Mouse (Mus musculus) left cerebral cortex, postnatal 36 days (tissue): Measurements from ENCODE around the gene Csnk2a1. TPM values are rescaled to one million over a fixed set of nuclear protein-coding genes. Genes with fewer than 3 reads are reported as not detected.
"Not testable (repeated sequence)": the region's sequence is repeated elsewhere in the genome, so short reads cannot be mapped to it uniquely, and the experiment has no call there.

ENCODE experiments used
- DNase-seq, 2 experiments: peaks; one replicate each; pipeline ENCODE4 v3.0.0; 2021 to 2022; ENCODE audit warnings: low spot score in 2 of 2, mixed read lengths in 1 of 2
- intact Hi-C: fragments of 180-260 bp; cut with DNase I; formaldehyde crosslinking; loops from one replicate; pipeline ENCODE4 v1.15.1; 2025
- total RNA-seq, 2 experiments: library from RNA; stranded (reverse); gene quantifications; 2 replicates each; pipeline ENCODE4 v1.2.3; 2021

Gene Csnk2a1
- total RNA-seq: 100 to 1,000 TPM in 1 of 2 experiments, 10 to 100 TPM in 1; 96.2 to 111 TPM

DNA sequence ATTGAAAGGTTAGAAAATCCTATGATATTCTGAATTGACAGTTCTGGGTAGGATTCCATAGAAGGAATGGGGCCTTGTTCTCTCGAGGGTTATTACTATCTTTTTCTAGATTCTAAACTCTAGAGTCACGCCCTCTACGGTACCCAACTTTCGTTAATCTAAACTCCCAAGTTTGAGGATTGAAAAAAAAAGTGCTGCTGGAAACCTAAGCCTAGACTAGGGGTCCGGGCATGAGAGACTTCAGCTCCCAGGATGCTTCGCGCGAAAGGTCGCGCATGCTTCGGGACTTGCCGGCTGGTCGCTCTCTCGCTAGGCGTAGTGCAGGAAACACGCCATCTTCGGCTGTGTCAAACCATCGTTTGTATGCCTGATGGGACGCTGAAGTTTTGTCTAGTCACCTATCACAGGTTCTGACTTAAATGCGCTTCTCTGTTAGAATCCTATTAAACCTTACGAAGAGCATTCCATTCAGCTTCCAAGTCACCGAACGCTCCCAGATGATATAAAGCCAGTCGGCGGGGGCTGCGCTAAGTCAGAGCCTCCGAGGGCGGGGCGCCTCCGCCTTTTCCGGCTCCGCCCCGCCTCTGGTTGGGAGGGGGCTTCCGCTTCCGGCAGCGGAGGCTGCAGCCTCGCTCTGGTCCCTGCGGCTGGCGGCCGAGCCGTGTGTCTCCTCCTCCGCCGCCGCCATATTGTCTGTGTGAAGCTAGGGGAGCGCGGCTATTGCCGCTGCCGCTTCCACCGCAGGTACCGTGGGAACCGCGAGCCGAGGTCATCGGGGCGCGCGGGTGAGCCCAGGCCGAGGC is at the start of gene Csnk2a1:
Gene Csnk2a1 (plus strand): TSS at position 592 of the 803 bp plus-strand sequence.
- intact Hi-C loops: no loop called here
- DNase-seq: peak; percentile 94

DNA sequence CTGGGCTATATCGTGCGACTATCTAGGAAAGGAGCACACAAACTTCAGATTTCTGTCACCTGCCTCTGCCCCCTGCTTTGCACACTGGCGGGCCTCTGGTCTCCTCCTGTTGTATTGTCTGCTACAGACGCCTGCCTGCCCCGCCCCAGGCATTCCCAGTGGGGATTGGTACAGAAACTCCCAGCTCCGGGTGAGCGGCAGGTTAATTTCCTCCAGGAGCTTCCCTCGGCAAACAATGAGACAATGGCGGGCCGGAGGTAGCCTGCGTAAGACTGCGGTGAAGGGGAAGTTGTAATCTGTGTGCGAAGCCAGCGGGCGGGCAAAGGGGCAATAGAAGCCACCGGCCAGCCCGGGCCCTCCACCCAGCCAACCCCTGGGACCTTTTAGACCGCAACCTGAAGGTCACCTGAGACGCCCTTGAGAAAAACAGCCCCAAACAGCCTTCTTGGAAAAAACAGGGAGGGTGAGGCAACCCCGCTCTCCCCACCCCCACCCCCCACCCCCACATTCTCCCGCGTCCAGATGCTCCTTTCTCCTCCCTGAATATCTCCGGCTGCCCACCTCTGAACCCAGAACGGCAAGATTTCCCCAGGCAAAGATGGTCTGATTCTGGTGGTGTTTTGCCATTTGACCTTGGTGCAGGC is 49.4 kb upstream of the Csnk2a1 start:
- intact Hi-C loops: no loop called here
- no peak for DNase-seq

DNA sequence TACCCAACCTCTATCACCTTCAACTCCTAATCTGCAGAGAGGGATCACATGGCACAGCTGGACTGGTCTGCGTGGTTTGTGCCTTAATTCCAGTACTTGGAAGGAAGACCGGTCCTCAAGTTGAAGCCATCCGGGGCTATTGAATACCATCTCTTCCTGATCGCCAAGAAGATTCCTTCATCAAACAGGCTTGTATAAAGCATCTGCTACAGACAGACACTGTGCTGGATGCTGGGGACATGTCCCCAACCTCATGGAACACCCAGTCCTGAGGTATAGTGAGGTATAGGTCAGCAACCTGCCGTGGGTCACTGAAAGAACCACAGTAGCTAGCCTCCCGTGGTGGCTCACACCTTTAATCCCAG is 48.9 kb upstream of the Csnk2a1 start:
- intact Hi-C loops: no loop called here
- no peak for DNase-seq

DNA sequence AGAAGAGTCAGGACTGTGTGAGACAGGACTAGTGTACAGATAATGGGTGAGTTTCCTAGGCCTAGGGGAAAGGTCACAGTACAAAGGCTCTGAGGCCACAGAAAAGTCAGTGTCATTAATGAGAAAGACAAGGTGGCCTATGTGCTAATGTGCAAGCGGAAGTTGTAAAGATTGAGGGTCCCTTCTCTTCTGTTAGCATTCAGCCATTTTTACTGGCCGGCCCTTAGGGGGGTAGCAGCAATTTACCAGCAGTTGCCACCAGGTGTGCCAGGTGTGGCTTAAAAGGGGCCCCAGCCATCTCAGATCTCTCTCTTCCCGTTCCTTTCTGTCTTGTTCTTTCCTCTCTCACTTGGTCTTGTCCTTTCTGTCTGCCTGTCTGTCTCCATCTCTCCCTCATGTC is 48.3 kb upstream of the Csnk2a1 start:
- intact Hi-C loops: no loop called here
- no peak for DNase-seq

DNA sequence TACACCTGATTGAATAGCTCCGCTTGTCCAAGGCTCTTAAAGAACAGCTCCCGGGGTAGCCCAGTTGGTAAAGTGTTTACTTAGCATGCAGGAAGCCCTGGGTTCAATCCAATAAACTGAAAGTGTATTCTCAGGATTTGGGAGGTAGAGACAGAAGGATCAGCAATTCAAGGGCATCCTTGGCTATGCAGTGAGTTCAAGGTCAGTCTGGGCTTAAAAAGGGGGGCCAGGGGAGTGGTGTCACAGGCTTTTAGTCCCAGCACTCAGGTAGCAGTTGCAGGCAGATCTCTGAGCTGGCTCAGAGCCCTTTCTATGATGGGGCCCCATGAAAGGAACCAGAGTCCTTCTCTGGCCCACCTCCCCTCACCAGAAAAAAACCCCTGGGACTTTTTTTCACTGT is 47.3 kb upstream of the Csnk2a1 start:
- intact Hi-C loops: no loop called here
- DNase-seq: no peak

DNA sequence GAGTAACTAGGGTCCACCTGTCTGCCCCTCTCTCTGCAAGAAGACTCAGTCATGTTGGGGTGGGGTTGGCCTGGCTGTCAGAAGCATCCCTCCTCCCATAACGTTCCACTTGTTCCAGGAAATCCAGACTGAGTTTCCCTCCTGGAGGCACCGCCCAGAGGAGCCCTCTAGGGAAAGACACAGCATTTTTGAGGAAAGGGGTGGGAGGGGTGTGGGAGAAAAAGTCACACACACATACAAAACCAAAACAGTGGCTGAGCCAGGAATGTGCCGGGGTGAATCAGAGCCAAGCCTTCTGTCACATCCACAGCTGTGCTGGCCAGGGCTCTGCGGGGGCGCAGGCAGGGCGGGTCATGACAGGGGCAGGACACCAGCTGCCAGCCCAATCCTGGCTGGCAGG is 46.3 kb upstream of the Csnk2a1 start:
- intact Hi-C loops: no loop called here
- peak in 1 of 2 experiments; percentile 9 for DNase-seq

DNA sequence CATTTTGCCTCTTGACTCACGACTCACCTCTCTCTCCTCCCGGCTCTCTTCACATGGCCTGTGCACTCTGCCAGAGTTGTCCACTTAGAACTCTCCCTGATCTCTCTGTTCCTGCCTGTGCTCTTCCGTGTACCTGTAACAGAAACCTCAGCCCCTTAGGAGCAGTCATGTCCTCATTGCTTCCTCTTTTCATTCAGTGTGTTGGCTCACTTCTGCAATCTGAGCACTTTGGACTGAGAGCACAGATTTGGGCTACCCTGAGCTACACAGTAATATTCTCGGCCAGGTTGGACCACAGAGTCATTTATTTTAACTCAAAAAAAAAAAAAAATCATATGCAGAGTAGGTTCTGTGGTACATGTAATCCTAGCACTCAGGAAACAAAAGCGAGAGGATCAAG is 39.5 kb upstream of the Csnk2a1 start:
- intact Hi-C loops: no loop called here
- no peak for DNase-seq

DNA sequence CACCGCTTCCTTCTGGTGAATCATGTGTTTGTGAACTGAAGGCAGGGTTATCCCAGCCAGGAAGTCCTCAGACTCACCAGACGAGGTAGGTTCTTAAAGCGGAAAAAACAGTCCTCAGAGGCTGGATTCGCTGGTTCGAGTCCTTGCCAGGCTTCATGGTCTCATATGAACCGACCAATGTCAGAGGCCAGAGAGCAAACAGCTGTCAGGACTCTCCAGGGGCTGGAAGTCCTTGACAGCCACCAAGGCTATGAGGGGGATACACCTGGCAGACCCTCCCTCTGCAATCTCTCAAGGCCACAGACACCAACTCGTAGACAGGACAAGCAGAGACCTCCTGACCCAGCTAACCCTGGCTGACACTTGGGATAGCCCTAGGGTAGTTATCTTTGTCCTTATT is 37.4 kb upstream of the Csnk2a1 start:
- no peak for DNase-seq
- intact Hi-C loops: no loop called here

DNA sequence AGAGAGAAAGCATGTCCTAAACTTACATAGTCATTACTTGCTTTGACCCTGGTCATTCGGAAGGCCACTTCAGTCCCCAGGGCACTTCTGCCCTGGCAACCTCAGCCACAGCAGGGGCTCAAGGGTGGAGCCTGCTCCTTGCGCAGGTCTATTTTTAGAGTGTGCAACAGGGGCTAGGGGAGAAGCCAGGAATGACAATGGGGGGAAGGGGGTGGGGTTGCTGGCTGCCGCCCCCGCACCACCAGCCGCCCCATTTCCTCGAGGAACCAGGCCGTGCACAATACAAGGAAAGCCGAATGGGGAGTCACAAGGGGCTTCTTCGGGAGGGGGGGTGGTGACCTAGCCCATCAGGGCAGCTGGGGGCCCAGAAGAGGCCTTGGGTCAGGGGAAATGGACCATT is 37.0 kb upstream of the Csnk2a1 start:
- DNase-seq: no peak
- intact Hi-C loops: no loop called here

DNA sequence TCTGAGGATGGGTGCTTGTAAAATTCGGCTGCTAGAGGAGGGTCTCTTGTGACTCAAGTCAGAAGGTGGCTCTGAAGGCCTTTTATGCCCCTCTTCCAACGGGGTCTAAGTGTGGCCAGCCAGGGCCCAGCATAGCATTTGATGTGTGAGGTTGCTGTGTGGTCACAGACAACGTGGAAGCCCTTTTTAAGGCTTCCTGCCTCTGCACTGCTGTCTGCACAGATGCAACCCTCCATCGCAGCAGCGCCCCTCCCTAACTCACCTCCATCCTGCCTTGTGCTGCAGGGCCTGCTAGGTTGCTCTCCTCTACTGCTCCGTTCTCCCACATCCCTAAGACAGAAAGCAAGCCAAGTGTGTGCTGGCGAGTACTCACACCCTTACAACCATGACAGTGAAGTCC is 36.5 kb upstream of the Csnk2a1 start:
- no peak for DNase-seq
- intact Hi-C loops: no loop called here

DNA sequence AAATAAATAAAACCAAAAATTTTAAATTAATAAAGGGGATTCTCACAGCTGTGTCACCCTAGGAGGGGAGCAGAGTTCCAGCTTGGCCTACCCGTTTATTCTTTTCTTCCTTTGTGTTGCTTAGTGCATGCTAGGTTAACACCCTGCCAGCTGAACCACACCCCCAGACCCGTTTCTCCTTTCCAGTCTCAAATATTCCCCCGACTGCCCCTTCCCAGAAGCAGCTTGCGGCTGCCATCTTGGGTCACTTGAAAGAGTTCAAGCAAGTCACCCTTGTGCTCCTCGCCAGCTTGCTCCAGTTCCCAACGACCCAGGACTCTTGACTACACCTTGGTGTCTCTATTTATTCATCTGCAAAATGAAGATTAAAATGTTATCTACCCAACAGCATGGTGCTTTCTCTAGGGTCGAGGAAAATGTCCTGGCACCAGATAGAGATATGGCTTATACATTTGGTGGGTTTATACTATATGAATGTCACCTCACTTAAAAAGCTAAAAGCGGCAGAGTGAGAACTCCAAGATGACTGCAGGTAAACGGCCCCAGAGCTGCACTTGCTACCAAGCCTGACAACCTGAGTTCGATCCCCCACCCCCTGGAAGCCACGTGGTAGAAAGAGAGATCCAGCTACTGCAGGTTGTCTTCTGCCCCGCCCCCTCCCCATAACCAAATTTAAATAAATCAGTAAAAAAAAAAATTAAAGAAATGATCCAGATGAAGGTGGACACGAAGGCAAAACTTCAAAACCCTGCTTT is 33.9 kb upstream of the Csnk2a1 start:
- intact Hi-C loops: no loop called here

DNA sequence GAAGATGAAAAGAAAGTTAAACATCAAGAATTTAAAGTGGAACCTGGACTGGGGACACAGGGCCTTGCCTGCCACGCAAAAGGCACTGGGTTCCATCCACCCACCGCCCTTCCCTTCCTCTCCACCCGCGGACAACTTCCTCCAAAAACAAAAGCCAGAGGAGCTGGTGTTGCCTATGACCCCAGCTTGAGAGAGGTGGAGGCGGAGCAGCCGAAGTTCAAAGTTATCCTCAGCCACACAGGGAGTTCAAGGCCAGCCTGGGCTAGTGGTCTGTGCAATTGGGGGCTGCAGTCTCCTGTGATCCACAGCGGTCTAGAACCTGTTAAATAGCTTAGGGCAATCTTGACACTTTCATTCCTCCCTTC is 33.3 kb upstream of the Csnk2a1 start:
- no peak for DNase-seq
- intact Hi-C loops: no loop called here

More for the DNA sequence above, 33.9 kb upstream of the Csnk2a1 start:
- no peak for DNase-seq

DNA sequence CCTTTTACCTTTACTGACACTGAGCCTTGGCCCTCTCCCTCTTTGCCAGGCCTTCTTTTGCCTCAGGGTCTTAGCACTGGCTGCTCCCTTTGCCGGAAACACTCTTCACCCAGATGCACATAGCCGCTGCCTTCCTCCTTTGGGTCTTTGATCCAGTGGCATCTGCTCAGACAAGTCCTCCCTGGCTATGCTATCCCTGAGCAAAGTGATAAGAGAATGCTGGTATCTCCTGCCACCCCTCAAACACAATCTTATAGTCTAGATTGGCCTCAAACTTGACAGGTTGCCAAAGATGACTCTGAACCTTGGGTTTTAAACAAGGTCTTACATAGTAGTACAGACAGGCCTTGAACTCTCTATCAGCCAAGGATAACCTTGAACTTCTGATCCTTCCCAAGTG is 32.1 kb upstream of the Csnk2a1 start:
- no peak for DNase-seq
- intact Hi-C loops: no loop called here

DNA sequence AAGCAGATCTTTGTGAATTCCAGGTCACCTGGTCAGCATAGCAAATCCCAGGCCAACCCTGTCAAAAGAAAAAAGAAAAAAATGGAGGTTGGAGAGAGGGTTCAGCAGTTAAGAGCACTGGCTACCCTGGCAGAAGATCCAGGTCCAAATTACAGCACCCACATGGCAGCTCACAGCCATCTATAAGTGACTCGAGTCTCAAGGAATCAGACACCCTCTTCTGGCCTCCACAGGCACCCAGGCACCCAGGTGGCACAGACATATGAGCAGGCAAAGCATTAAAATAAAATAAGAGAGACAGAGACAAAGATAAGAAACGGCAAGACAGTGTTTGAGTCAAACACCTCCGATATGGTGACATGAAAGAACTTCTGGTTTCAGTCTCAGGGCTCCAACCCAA is 29.7 kb upstream of the Csnk2a1 start:
- intact Hi-C loops: loop anchor here (1.0 to 5.0 kb wide), 2 partner anchors 85 to 170 kb away; no protein-coding TSS in a partner anchor
- no peak for DNase-seq

DNA sequence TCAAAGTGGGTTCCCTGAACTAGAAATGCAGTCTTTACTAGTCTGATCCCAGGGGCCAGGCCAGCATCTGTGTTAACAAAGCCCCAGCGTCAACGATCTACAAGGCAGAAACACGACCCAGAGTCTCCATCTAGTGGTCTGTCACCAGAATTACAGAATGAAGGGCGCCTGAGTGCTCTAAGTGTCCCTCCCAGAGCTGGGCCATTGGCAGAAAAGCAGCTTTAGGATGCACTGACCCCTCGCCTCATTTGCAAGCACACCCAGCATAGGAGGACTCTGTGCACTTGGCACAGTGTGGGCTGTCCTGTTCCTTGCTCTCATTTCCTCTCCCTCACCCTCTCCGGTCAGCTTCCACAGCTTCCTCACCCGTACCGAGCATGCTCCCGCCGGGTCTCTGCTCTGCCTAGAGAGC is 29.3 kb upstream of the Csnk2a1 start:
- intact Hi-C loops: loop anchor here (1.0 to 5.0 kb wide), 2 partner anchors 85 to 170 kb away; no protein-coding TSS in a partner anchor

DNA sequence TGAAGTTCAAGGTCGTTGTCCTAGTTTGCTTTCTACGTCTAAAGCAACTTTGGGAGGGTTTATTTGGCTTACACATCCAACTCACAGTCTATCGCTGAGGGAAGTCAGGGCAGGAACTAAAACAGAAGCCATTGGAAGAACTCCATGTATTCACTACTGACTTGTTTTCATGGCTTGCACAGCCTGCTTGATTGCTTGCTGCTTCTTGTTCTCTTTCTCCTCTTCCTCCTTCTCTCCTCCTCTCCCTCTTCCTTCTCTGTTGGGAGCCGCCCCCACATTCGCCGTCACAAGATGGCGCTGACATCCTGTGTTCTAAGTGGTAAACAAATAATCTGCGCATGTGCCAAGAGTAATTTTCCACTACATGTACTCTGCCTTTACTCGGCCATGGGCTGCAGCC is 20.5 kb upstream of the Csnk2a1 start:
- intact Hi-C loops, DNase-seq: not testable (repeated sequence)

More for the DNA sequence above, 29.3 kb upstream of the Csnk2a1 start:
- DNase-seq: peak; percentile 49 to 61

DNA sequence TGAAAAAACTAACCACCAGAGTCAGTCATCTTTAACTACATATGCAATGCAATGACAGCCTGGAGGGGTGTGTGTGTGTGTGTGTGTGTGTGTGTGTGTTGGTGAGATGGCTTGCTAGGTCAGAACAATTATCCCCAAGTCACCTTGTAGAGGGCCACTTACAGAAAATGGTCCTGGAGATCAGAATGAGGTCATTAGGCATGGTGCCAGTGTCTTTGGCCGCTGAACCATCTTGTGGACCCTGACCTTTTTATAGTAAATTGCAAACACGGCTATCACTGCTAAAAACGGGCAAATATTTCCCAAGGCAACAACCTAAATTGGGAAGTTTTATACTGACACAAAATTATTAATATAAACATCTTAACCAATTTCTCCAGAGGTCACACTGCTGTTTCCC is 14.8 kb upstream of the Csnk2a1 start:
- intact Hi-C loops: no loop called here
- no peak for DNase-seq

DNA sequence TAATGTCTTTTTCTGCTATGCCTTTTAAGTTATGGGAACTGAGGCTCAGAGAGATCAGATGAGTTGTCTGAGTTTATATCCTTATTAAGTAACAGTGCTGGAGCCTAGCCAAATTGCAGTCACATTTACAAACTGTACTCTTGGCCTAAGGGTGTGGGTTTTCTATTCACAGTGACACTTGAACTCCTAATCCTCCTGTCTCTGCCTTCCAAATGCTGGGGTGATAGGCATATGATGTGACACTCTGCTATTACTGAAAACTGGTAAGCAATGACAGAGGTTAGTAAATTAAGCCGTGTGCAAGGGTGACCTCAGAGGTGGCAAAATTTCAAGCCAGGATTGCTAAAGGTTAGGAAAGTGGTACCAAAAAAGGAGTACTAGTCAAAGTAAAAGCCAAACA is 9.7 kb upstream of the Csnk2a1 start:
- DNase-seq: no peak
- intact Hi-C loops: no loop called here

DNA sequence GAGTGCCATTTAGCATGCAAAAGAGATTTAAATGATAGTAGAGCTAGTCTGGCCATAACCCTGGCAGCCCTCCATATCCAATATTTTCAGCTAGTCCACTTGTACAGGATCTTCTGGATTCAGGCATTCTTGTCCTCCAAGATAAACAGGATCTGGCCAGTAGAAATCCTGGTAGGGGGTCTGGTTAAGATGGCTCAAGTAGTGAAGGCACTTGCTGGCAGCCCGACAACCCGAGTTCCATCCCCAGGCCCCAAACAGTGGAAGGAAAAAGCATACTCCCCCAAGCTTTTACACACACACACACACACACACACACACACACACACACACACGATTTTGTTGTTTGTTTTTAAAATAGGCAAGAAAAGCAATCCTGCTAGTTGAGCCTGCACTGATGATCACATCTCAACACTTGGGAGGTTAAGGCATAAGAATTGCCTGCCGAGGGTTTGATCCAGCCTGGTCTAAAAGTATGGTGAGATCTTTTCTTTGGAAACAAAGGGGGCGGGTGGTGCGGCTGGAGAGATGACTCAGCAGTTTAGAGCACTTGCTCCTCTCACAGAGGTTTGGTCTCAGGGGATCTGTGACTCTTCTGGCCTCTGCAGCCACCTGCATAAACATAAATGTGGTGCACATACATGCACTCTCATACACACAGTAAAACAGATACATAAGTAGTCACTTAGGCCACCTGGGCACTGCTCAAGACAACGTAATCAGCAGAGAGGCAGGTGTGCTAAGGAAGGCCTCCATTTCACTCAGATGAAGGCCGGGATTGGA is 2.9 kb upstream of the Csnk2a1 start:
- intact Hi-C loops: no loop called here
- no peak for DNase-seq

DNA sequence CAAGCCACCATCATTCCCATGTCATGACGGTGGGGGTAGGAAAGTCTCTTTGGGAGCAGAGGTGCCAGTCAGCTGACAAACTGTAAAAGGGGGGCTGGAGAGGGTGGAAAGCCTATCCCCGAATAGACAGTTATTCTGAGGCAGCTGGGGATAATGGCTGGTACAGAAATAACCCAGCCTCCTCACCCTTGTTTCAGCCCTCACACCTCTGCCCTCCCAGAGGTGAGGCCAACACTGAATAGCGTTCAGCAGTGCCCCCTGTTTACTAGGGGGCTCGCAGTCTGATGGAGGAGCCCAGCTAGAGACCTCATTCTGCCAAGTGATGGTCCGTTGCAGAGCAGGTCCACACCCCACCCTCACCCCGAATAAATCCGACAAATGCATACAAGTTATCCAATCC is 1.1 kb upstream of the Csnk2a1 start:
- no peak for DNase-seq
- intact Hi-C loops: no loop called here
